Mouse (Mus musculus) small intestine, adult 2 months (tissue): ENCODE data around the gene Zfp329.

Source experiments
- CTCF ChIP-seq: fragments of 200-500 bp; IDR thresholded peaks from 2 replicates; pipeline ENCODE4 v1.5.1; 2012; ENCODE audit warnings: low read depth, mild to moderate bottlenecking, control low read depth, inconsistent platforms, low read length, moderate library complexity, mixed read lengths; ENCODE audit not compliant: insufficient replicate concordance, insufficient read length; ENCODE audit errors: extremely low read depth
- POLR2A ChIP-seq: fragments of 200-500 bp; IDR thresholded peaks from 2 replicates; pipeline ENCODE4 v1.6.1; 2012; ENCODE audit warnings: low read depth, mild to moderate bottlenecking, control low read depth, inconsistent platforms, low read length, moderate library complexity

DNA sequence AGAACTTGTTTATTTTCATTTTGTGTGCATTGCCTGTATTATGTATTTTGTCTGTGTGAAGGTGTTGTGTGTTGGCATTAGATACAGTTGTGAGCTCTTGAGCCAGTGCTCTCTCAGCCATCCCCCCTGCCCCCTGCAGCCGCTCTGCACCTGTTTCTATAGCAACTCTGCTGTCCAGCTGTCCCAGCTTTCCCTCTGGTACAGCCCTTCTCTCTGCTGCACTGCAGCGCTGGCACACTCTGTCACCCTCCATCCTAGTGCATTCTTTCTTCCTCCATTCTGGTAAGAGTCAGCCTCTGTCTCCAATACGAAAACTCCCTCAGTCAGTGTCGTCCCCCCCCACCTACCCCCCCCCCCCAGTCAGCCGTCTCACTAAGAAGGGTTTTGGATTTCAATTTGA is 30.6 kb downstream of the Zfp329 start:
- TF ChIP-seq CTCF (no peak), POLR2A (no peak)
